In genomic region chr11:52230694-52231093, GRCm38 (mm10) we compare ENCODE assay signal across 9 mouse cellular contexts. TPM values are rescaled to one million over a fixed set of nuclear protein-coding genes. Genes with fewer than 3 reads are reported as not detected.
A peak's percentile ranks its signal among the peaks of the same experiment; 100 is the strongest.
DNase-seq lines count a peak whose midpoint lies in the region; ATAC-seq and TF ChIP-seq lines count a peak whose summit lies in the region.
"Had no signal": no experiment of that assay in that cellular context is flagged by ENCODE, and none has a peak within 500 bp of the region (broad histone marks: within the 10 kb centered on the region; RNA-seq: fewer than 3 reads in every experiment).

No protein-coding gene starts in this region.

- no peaks in the 10 kb centered on the region for H3K27me3 ChIP-seq in lung, embryonic 14.5 days (ENCODE audit: insufficient read depth, low read length)
- no peaks in the 10 kb centered on the region for H3K27me3 ChIP-seq in forebrain, embryonic 14.5 days (replicated peaks; ENCODE audit: control insufficient read depth, insufficient read depth, low read length)
- H3K27me3 ChIP-seq in limb, embryonic 15.5 days: no peaks in the 10 kb centered on the region
- H3K27me3 ChIP-seq in small intestine, adult 2 months (ENCODE audit: control insufficient read depth, insufficient read depth, low read length): no peaks in the 10 kb centered on the region

- no peak overlapping the region for H3K27ac ChIP-seq in lung, embryonic 14.5 days (ENCODE audit: low read depth)
- 0 out of 2 replicates have a peak overlapping the region, but pooled peaks have one; percentile 14 for H3K27ac ChIP-seq in forebrain, embryonic 14.5 days (ENCODE audit: low read depth, low read length)
- 0 out of 2 replicates have a peak overlapping the region, but pooled peaks have one; percentile 97 for H3K27ac ChIP-seq in limb, embryonic 15.5 days
- peak overlapping the region; percentile 83 for H3K27ac ChIP-seq in small intestine, adult 2 months (ENCODE audit: insufficient read depth, low read depth, low read length)

- WGBS in lung, embryonic 14.5 days: 60% methylated on average over 5 of the region's 5 CpGs
- WGBS in forebrain, embryonic 14.5 days: 59% methylated on average over 5 of the region's 5 CpGs
- WGBS in limb, embryonic 15.5 days: 53% methylated on average over 5 of the region's 5 CpGs
- 22% methylated on average over 5 of the region's 5 CpGs for WGBS in small intestine, adult 2 months

- peak overlapping the region; percentile 99; the same call in 1 of the 2 replicates for H3K4me3 ChIP-seq in lung, embryonic 14.5 days (ENCODE audit: low read depth, low read length)
- H3K4me3 ChIP-seq in forebrain, embryonic 14.5 days (ENCODE audit: low read depth, low read length): peak overlapping the region; percentile 98; the same call in 1 of the 2 replicates
- peak overlapping the region; percentile 92 for H3K4me3 ChIP-seq in limb, embryonic 15.5 days
- no peak overlapping the region for H3K4me3 ChIP-seq in small intestine, adult 2 months (ENCODE audit: low read depth, low read length)

- DNase-seq in lung, embryonic 14.5 days: no peak
- no peak for DNase-seq in lung, postnatal 14 days
- no peak for DNase-seq in forebrain, embryonic 14.5 days (ENCODE audit: low spot score)
- no peak for DNase-seq in gastrocnemius, postnatal 25 days
- DNase-seq in kidney, postnatal 4 days: no peak
- DNase-seq in layer of hippocampus, postnatal 10 days (ENCODE audit: low spot score in 2 of 2): no peak
- DNase-seq: lung, postnatal 10 days had no signal

- H3K9ac ChIP-seq in lung, embryonic 14.5 days: peak overlapping the region; percentile 99; the same call in 1 of the 2 replicates
- H3K9ac ChIP-seq in forebrain, embryonic 14.5 days (ENCODE audit: low read length): peak overlapping the region; percentile 99
- no peak overlapping the region for H3K9ac ChIP-seq in limb, embryonic 15.5 days

- peak overlapping the region; percentile 94 for H3K4me2 ChIP-seq in lung, embryonic 14.5 days
- H3K4me2 ChIP-seq in forebrain, embryonic 14.5 days (ENCODE audit: low read length): peak overlapping the region; percentile 69
- H3K4me2 ChIP-seq in limb, embryonic 15.5 days: peak overlapping the region; percentile 37

- no peak for TF ChIP-seq CTCF in lung, embryonic 14.5 days (IDR thresholded peaks at IDR 0.05; ENCODE audit: low read depth)
- no peak for TF ChIP-seq CTCF in small intestine, adult 2 months (IDR thresholded peaks at IDR 0.05; ENCODE audit: extremely low read depth, insufficient read length, insufficient replicate concordance, low read depth, low read length)

- TF ChIP-seq POLR2A in small intestine, adult 2 months (IDR thresholded peaks at IDR 0.05; ENCODE audit: low read depth, low read length): peak; percentile 23; the same call in 1 of the 2 replicates

- no peaks in the 10 kb centered on the region for H3K36me3 ChIP-seq in lung, embryonic 14.5 days (ENCODE audit: insufficient read depth)
- no peaks in the 10 kb centered on the region for H3K36me3 ChIP-seq in forebrain, embryonic 14.5 days (ENCODE audit: control insufficient read depth, insufficient read depth, low read length)
- H3K36me3 ChIP-seq in limb, embryonic 15.5 days: no peaks in the 10 kb centered on the region
- no peaks in the 10 kb centered on the region for H3K36me3 ChIP-seq in small intestine, adult 2 months (ENCODE audit: control insufficient read depth, insufficient read depth, low read length)

- no peaks in the 10 kb centered on the region for H3K9me3 ChIP-seq in lung, embryonic 14.5 days (ENCODE audit: low read depth, low read length)
- H3K9me3 ChIP-seq in forebrain, embryonic 14.5 days (replicated peaks; ENCODE audit: control insufficient read depth, low read length): no peaks in the 10 kb centered on the region
- no peaks in the 10 kb centered on the region for H3K9me3 ChIP-seq in limb, embryonic 15.5 days

- peaks cover 3% of the 10 kb centered on the region for H3K4me1 ChIP-seq in lung, embryonic 14.5 days (ENCODE audit: insufficient read depth)
- peaks cover 14% of the 10 kb centered on the region for H3K4me1 ChIP-seq in forebrain, embryonic 14.5 days (ENCODE audit: control insufficient read depth, insufficient read depth, low read length)
- H3K4me1 ChIP-seq in limb, embryonic 15.5 days: peaks cover 16% of the 10 kb centered on the region
- H3K4me1 ChIP-seq in small intestine, adult 2 months (ENCODE audit: control insufficient read depth, insufficient read depth, insufficient read length, low read length): peaks cover 11% of the 10 kb centered on the region; the same call in 1 of the 2 replicates

- ATAC-seq in lung, embryonic 14.5 days (ENCODE audit: insufficient read depth): no peak; the same call in 1 of the 2 replicates
- no peak for ATAC-seq in forebrain, embryonic 14.5 days
- ATAC-seq in limb, embryonic 15.5 days (ENCODE audit: insufficient number of reproducible peaks, low FRiP score, low TSS enrichment, low read depth): no peak

RNA-seq across cellular contexts. Expression of gene Skp1a, which starts 1.1 kb away (rescaled TPM):
- 781 and 807 TPM in 2 replicates for polyA plus RNA-seq in lung, embryonic 14.5 days (2014; fragmentation: Nextera tagmentation; extraction: Ambion mirVana)
- 1,258 and 1,335 TPM in 2 replicates for polyA plus RNA-seq in forebrain, embryonic 14.5 days (2014; fragmentation: Nextera tagmentation; extraction: Ambion mirVana)
- 702 and 744 TPM in 2 replicates for polyA plus RNA-seq in limb, embryonic 15.5 days (2015; fragmentation: Nextera tagmentation; extraction: Ambion mirVana)
- polyA plus RNA-seq in small intestine, adult 2 months (2012; rRNA removed): 4.1 and 7.5 TPM in 2 replicates
- total RNA-seq in gastrocnemius, postnatal 25 days (2021): 100 to 1,000 TPM; 255 to 270 TPM
- 100 to 1,000 TPM; 464 to 465 TPM for total RNA-seq in layer of hippocampus, postnatal 10 days (2021)

RNA-seq across cellular contexts. Expression of gene Olfr1371, which starts 16.9 kb away (rescaled TPM):
- polyA plus RNA-seq in lung, embryonic 14.5 days (2014; fragmentation: Nextera tagmentation; extraction: Ambion mirVana): not detected in 2 replicates
- polyA plus RNA-seq in forebrain, embryonic 14.5 days (2014; fragmentation: Nextera tagmentation; extraction: Ambion mirVana): not detected in 2 replicates
- not detected in 2 replicates for polyA plus RNA-seq in limb, embryonic 15.5 days (2015; fragmentation: Nextera tagmentation; extraction: Ambion mirVana)
- not detected in 2 replicates for polyA plus RNA-seq in small intestine, adult 2 months (2012; rRNA removed)
- total RNA-seq in gastrocnemius, postnatal 25 days (2021): not detected
- total RNA-seq in layer of hippocampus, postnatal 10 days (2021): not detected

RNA-seq across cellular contexts. Expression of gene Tcf7, which starts 52.1 kb away (rescaled TPM):
- polyA plus RNA-seq in lung, embryonic 14.5 days (2014; fragmentation: Nextera tagmentation; extraction: Ambion mirVana): 64.2 and 68.8 TPM in 2 replicates
- polyA plus RNA-seq in forebrain, embryonic 14.5 days (2014; fragmentation: Nextera tagmentation; extraction: Ambion mirVana): 2.6 and 4.0 TPM in 2 replicates
- 9.6 and 9.8 TPM in 2 replicates for polyA plus RNA-seq in limb, embryonic 15.5 days (2015; fragmentation: Nextera tagmentation; extraction: Ambion mirVana)
- 4.4 and 10.7 TPM in 2 replicates for polyA plus RNA-seq in small intestine, adult 2 months (2012; rRNA removed)
- 1 to 10 TPM in 1 of 2 experiments, under 1 TPM in 1; 0.36 to 1.0 TPM for total RNA-seq in gastrocnemius, postnatal 25 days (2021)
- 1 to 10 TPM; 5.9 to 6.7 TPM for total RNA-seq in layer of hippocampus, postnatal 10 days (2021)

Comparison
In these comparisons a context has a peak if more than half of its experiments do, and no peak if none do; other contexts are left out.
1. H3K4me2 ChIP-seq: peak in every context shown above with its lines; median percentile 94 in lung, embryonic 14.5 days; 69 in forebrain, embryonic 14.5 days; 37 in limb, embryonic 15.5 days.
2. RNA of gene Skp1a, which starts 1.1 kb away (polyA plus RNA-seq): 1,258 to 1,335 TPM in forebrain, embryonic 14.5 days, 781 to 807 TPM in lung, embryonic 14.5 days and 702 to 744 TPM in limb, embryonic 15.5 days; 4.1 to 7.5 TPM in small intestine, adult 2 months; every median in the first group is over 10 times any median in the second.